Mouse (Mus musculus) hindlimb bud, embryonic 11.5 days (tissue): ENCODE results near the gene Sec23b.
A peak's percentile ranks its signal among the peaks of the same experiment; 100 is the strongest.
"Not testable (repeated sequence)": the region's sequence is repeated elsewhere in the genome, so short reads cannot be mapped to it uniquely, and the experiment has no call there.

Source experiments
- DNase-seq: peaks from one replicate; pipeline ENCODE4 v3.0.0-alpha.2; 2012; ENCODE audit warnings: low read depth, low spot score; ENCODE audit errors: extremely low spot score

Sec23b gene

GRCm38 (mm10) chr2:144555820-144556552, at the start of gene Sec23b:
TSS of gene Sec23b (plus strand) at chr2:144556229.
- DNase-seq: peak; percentile 95

GRCm38 (mm10) chr2:144514619-144515018, 41.4 kb upstream of the Sec23b start:
- DNase-seq: no peak

DNA sequence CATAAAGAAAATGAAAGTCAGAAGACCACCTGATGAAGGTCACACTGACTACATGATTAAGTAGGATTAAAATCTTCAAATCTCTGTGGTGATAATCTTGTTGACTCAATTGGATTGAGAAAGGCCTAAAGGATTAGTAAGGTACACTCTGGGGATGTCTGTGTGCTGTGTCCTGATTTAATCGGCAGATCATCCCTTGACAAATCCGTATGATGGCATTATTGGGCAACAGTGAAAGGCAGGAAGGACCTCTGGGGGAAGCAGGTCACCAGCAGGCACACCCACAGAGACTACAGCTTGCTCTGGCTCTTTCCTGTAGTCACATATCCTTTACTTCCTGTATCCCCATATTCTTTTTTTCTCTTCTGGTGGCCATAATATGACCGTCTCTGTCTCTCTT, 36.3 kb upstream of the Sec23b start:
- no peak for DNase-seq

DNA sequence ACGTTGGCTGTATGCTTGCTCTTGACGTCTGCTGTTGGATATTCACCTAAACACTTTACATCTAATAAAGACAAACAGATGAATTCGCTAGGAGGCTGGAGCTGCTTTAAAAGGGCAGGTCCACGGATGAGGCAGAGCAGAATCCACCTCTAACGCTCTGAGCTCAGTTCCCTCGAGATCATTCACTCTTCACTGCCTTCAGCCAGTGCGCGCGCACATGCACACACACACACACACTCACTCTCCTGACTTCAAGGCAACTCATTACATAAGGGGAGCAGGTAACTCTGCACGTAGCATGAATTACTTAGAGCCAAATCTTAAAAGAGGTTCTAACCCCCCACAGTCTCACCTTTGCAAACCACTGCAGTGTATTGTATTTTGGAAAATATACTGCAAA, 30.2 kb upstream of the Sec23b start:
- DNase-seq: no peak

GRCm38 (mm10) chr2:144526981-144527820, 28.8 kb upstream of the Sec23b start, which contains the start of the genes Dzank1 and Polr3f:
TSS of gene Dzank1 (minus strand) at chr2:144527414.
TSS of gene Polr3f (plus strand) at chr2:144527718.
- DNase-seq: peak; percentile 91

DNA sequence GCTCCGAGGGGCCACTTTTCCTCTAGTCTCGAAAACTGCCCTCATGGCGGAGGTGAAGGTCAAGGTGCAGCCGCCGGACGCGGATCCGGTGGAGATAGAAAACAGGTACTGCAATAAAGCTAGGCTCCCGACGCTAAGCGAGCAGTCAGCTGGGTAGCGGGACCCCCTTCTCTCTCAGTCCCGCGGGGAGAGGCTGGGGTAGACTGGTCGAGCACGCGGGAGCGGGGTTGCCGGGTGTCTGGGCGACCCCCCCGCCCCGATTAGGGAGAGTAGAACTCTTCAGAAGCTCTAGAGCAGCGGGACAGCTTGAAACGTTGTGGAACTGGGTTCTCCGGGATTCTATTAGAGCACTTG, 28.2 kb upstream of the Sec23b start:
- DNase-seq: no peak

- no peak for DNase-seq
These were observed 18.9 kb upstream of the Sec23b start for GRCm38 (mm10) chr2:144537123-144537522.

DNA sequence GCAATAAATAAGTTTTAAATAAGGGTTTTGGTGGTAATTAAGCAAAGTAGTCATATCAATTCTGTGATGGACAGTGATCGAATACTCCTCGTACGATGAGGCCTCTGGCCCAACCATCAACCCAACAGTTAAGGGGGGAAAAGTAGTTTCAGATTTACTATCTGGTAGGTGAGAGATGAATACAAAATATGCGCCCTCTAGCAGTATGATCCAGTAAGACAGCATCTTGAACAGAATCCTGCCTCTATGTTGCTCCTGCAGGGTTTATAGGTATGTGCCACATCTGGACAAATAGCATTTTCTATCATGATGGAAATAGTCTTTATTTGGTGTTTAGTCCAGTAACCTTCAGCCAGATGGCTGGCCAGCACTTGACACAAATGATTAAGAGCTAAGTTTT, 14.8 kb upstream of the Sec23b start:
- no peak for DNase-seq

GRCm38 (mm10) chr2:144543670-144544069, 12.4 kb upstream of the Sec23b start:
- DNase-seq: no peak

- no peak for DNase-seq
These were observed 11.4 kb upstream of the Sec23b start for GRCm38 (mm10) chr2:144544630-144545029.

DNA sequence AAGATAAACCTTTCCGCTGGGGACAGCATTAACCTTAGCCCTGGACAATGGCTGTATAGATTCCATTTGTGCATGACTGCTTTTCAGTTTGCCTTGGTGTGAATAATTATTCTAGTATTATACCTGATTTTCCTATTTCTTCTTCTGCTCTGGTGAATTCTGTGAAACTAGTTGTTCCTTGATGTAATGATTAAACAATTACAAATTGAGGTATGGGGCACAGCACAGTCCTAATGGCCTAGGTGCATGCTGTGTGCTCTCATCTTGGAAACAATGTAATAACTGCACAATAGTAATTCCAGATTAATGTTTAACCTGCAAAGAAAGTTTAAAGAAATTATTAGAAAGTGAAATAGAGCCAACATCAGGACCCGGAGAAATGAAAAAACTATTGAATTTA, 11.0 kb upstream of the Sec23b start:
- DNase-seq: no peak

- no peak for DNase-seq
These were observed 10.5 kb upstream of the Sec23b start for GRCm38 (mm10) chr2:144545481-144545880.

GRCm38 (mm10) chr2:144547559-144547958, 8.5 kb upstream of the Sec23b start:
- DNase-seq: no peak

- peak; percentile 73 for DNase-seq
These were observed 5.5 kb upstream of the Sec23b start, which contains the start of gene Rbbp9 for GRCm38 (mm10) chr2:144550529-144550928. TSS of gene Rbbp9 (minus strand) at chr2:144550869.

DNA sequence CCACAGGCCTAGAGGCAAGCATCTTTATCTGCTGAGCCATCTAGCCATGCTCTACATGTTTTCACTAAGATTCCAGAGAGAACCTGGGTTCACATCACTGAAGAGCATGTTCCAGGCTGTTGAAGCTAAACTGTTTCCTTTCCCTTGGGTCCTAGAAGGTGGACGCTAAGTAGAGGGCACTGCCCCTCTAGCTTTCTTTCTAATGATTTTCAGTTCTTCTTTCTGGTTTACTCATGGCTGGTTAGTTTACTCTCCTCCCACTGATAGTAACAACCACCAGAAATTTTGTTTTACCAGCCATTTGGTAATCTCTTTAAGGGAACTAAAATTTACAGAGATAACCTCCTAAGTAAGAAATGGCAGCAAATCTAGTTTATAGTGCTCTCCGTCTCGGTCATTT, 2.1 kb upstream of the Sec23b start:
- no peak for DNase-seq

DNA sequence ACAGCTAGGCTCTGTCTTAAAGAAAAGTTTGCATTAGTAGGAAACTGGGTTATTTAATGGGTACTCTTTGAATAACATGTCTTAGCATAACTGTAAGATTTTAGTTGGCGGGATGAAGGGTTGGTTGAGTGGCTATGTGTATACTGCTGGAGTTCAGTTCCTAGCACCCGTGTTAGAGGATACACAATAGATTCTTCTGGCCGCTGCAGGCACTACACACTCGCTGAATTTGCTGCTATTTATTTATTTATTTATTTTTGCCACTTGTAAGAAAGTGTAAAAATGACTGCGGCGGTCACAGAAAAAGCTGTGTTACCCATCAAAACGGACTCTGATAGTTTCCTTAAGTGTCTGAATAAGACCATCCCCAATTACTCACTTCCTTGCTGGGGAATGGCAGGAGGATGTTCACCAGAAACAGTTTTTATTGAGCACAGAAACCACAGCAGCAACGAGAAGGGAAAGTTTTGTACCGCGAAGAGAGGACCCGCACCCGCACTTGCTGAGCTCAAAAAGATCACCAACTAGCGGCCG, 676 bp upstream of the Sec23b start:
- peak; percentile 12 for DNase-seq

DNA sequence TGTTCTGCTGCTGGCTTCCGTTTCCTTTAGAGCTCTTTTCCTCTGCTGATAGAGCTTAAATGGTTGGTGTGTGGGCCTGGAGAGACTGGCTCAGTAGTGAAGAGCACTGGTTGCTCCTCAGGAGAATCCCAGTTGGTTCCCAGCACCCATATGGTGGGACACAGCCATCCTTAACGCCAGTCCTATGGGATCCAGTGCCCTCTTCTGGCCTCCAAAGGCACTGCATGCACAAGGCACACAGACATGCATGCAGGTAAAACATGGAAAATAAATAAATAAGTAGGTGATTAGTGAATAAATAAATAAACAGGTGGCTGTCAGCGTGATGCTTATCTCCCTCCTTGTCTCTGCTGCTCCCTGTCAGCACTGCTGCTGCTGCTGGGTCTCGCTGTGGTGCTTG, 32.7 kb downstream of the Sec23b start:
- no peak for DNase-seq

- not testable (repeated sequence) for DNase-seq
These were observed 37.0 kb downstream of the Sec23b start for GRCm38 (mm10) chr2:144593036-144593435.

DNA sequence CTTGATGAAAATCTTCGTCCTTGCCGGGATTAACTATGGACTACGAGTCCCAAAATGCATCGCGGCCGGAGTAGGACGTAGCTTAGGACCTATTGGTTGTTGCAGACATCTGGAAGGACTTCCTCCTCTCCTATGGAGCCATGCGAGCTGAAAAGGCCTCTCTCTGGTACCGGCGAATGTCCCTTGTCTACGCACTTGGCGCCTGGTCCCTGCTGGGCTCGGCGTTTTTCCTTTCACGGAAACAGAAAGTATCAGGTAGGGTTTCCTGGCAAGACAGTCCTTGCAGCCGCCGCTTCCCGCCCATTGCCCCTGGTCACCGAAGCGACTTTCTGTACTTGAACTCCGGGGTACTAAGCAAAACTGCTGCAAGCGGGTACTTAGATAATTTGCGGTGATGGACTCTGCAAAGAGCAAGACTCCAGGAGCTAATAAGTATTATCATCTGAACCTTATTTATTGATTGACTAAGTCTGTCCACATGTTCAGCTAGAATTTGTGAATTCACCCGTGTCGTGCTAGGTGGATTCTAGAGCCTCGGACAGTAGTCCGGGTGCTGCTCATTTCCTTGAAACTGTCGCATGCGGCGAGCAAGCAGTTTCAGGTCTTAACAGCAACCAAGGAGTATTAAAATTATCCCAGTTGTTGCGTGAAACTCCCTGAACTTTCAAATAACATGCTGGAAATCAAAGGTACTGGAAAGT, 38.1 kb downstream of the Sec23b start, which contains the start of gene Smim26:
TSS of gene Smim26 (plus strand) at position 104 of the 701 bp plus-strand sequence.
- DNase-seq: no peak

GRCm38 (mm10) chr2:144598006-144598405, 42.0 kb downstream of the Sec23b start:
- DNase-seq: no peak
